ENCODE assay signal across 9 mouse cellular contexts in the genomic region with DNA sequence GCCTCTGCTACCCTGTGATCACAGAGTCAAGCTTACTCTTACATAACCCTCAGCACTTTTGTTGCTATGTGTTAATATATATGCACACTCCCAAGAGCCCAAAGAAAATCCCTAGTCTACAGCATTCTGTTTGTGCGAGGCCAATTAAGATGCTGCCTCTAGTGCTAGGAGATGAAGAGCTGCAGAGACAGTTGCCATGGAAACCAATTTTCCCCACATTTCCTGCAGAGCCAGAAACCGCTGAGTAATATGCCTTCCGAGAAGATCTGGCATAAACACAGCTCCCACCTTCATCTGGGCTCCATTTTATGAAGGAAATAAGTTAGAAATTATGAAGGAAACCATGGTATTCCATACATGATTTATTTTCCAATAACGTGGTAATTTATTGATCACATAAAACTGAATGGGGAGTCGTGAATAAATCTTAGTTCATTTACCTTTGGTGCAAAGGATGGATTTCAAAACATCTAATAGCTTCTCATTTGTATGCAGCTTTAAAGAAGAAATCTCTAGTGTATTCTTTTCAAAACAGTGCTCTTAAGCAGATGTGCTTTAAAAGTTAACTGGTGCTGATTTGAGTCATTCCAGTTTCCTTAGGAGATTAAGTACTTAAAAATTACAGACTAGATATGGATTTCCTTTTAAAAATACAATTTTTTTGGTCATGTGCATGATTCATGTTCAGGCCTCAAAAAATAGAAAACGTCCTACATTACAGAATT. TPM values are rescaled to one million over a fixed set of nuclear protein-coding genes. Genes with fewer than 3 reads are reported as not detected.
DNase-seq lines count a peak whose midpoint lies in the region; ATAC-seq lines count a peak whose summit lies in the region.
"Had no signal": no experiment of that assay in that cellular context is flagged by ENCODE, and none has a peak within 500 bp of the region (broad histone marks: within the 10 kb centered on the region; RNA-seq: fewer than 3 reads in every experiment).

No protein-coding gene starts in this region.

- H3K27me3 ChIP-seq in intestine, embryonic 15.5 days (replicated peaks), result no peaks in the 10 kb centered on the region
- H3K27me3 ChIP-seq in intestine, embryonic 16.5 days (replicated peaks; ENCODE audit: control insufficient read depth, insufficient read depth, low read length), result no peaks in the 10 kb centered on the region

- WGBS in intestine, embryonic 15.5 days, result 53% methylated on average over 6 of the region's 6 CpGs
- 53% methylated on average over 6 of the region's 6 CpGs for WGBS in intestine, embryonic 16.5 days

- H3K4me1 ChIP-seq in intestine, embryonic 15.5 days (replicated peaks), result no peaks in the 10 kb centered on the region
- no peaks in the 10 kb centered on the region for H3K4me1 ChIP-seq in intestine, embryonic 16.5 days (ENCODE audit: control insufficient read depth, insufficient read depth, low read length)

- peak; percentile 43 to 91 for DNase-seq in left cerebral cortex, postnatal 10 days (ENCODE audit: extremely low spot score in 1 of 2, low spot score in 2 of 2)
- peak; percentile 83 to 94 for DNase-seq in right cerebral cortex, postnatal 10 days (ENCODE audit: low spot score in 2 of 2)
- no peak for DNase-seq in ovary, postnatal 10 days (ENCODE audit: low spot score)

- ATAC-seq in intestine, embryonic 15.5 days, result 0 out of 2 replicates have a peak, but pooled peaks have one; percentile 34
- no peak for ATAC-seq in intestine, embryonic 16.5 days
- peak; percentile 80 for ATAC-seq in frontal cortex, adult (ENCODE audit: low TSS enrichment)
- no peak for ATAC-seq in activated CD4-positive, CD25-positive, alpha-beta regulatory T cell, adult 4 months
- ATAC-seq in erythroid progenitor cell, adult 5-6 weeks (replicated peaks; ENCODE audit: low FRiP score, poor library complexity, severe bottlenecking), result no peak

- H3K27ac ChIP-seq in intestine, embryonic 15.5 days, result no peak overlapping the region
- H3K27ac ChIP-seq in intestine, embryonic 16.5 days (ENCODE audit: low read length), result no peak overlapping the region

- no peak overlapping the region for H3K4me3 ChIP-seq in intestine, embryonic 15.5 days (replicated peaks)
- no peak overlapping the region for H3K4me3 ChIP-seq in intestine, embryonic 16.5 days (ENCODE audit: low read length)

- H3K4me2 ChIP-seq in intestine, embryonic 15.5 days (replicated peaks), result no peak overlapping the region
- H3K4me2 ChIP-seq in intestine, embryonic 16.5 days (ENCODE audit: low read depth, low read length), result no peak overlapping the region

- H3K9me3 ChIP-seq in intestine, embryonic 15.5 days, result no peaks in the 10 kb centered on the region
- no peaks in the 10 kb centered on the region for H3K9me3 ChIP-seq in intestine, embryonic 16.5 days (ENCODE audit: control insufficient read depth, low read length)

- no peak overlapping the region for H3K9ac ChIP-seq in intestine, embryonic 15.5 days
- no peak overlapping the region for H3K9ac ChIP-seq in intestine, embryonic 16.5 days (ENCODE audit: low read depth, low read length)

- H3K36me3 ChIP-seq in intestine, embryonic 15.5 days, result no peaks in the 10 kb centered on the region
- no peaks in the 10 kb centered on the region for H3K36me3 ChIP-seq in intestine, embryonic 16.5 days (ENCODE audit: control insufficient read depth, insufficient read depth, low read length)

- intact Hi-C loops in left cerebral cortex, postnatal 10 days (cut with DNase I), result no loop called here

RNA-seq across cellular contexts. Expression of a gene that starts 26.5 kb away (rescaled TPM):
- 10.3 and 14.5 TPM in 2 replicates for polyA plus RNA-seq in intestine, embryonic 15.5 days (2015; fragmentation: Nextera tagmentation; extraction: Ambion mirVana)
- polyA plus RNA-seq in intestine, embryonic 16.5 days (2015; fragmentation: Nextera tagmentation; extraction: Ambion mirVana), result 10.6 and 11.1 TPM in 2 replicates
- total RNA-seq in left cerebral cortex, postnatal 10 days (2021), result 100 to 1,000 TPM; 190 to 217 TPM
- polyA plus RNA-seq in activated CD4-positive, CD25-positive, alpha-beta regulatory T cell, adult 4 months (2017; shearing (Covaris generic)), result under 1 TPM in 1 of 2 experiments, not detected in 1; 0.37 TPM
- total RNA-seq in erythroid progenitor cell, adult 5-6 weeks (2015; ENCODE audit: low replicate concordance), result not detected in 2 replicates
- not detected in 2 replicates for total RNA-seq in erythroid progenitor cell, adult 5-6 weeks (2017; ENCODE audit: low replicate concordance)
- total RNA-seq: common myeloid progenitor, adult 5-6 weeks had no signal

Comparison
In these comparisons a context has a peak if more than half of its experiments do, and no peak if none do; other contexts are left out.
1. ATAC-seq: peak in intestine, embryonic 15.5 days (single experiment) and frontal cortex, adult (single experiment); none in intestine, embryonic 16.5 days (single experiment), activated CD4-positive, CD25-positive, alpha-beta regulatory T cell, adult 4 months (single experiment) and erythroid progenitor cell, adult 5-6 weeks (single experiment).